Mouse (Mus musculus): ENCODE measurements around the gene Faap24. TPM values are rescaled to one million over a fixed set of nuclear protein-coding genes. Genes with fewer than 3 reads are reported as not detected.
A peak's percentile ranks its signal among the peaks of the same experiment; 100 is the strongest.

Gene Faap24
- polyA plus RNA-seq (2015; fragmentation: Nextera tagmentation; extraction: Ambion mirVana) = 22.0 and 22.7 TPM in 2 replicates

DNA sequence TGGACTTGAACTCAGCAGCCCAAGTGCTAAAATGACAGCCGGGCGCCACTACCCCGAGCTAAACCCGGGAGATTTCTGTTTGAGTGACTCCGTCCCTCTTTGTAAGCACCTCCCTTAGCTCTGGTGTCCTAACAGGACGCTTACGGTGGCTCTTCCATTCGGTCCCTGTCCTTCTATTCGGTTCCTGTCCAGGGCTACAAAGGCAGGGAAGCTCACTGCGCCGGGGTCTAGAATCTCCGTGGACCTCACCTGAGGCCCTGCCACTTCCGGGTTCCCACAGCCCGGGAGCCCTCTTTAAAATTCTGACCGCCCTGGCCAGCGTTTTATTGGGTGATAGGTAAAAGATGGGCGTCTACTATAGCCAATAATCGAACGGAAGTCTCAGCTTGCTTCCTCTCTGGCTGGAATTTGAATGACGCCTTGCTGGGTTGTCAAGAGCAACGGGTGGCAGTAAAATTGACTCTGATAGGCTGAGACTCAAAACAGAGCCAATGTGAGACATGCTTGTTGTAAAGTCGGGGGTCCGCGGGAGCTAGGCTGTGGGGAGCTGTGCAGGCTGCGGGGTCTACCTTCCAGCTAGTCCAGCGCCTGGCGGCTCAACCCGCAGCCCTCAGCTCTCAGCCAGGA, at the start of gene Faap24, which contains the start of gene Cep89:
Gene Faap24, minus strand, starts transcription at position 295 of the 627 bp plus-strand sequence.
Gene Cep89, plus strand, starts transcription at position 494 of the 627 bp plus-strand sequence.
- H3K27me3 ChIP-seq (replicated peaks) = no peaks in the 10 kb centered on the region
- peak within 1 kb of the TSS; percentile 83 for H3K4me2 ChIP-seq (replicated peaks)
- peaks cover 25% of the 10 kb centered on the region; the same call in 1 of the 2 replicates for H3K36me3 ChIP-seq
- H3K9me3 ChIP-seq = no peaks in the 10 kb centered on the region
- peaks cover 17% of the 10 kb centered on the region for H3K4me1 ChIP-seq (replicated peaks)
- peak within 1 kb of the TSS; percentile 73 for H3K9ac ChIP-seq
- H3K27ac ChIP-seq = peak within 1 kb of the TSS; percentile 66
- WGBS = under 1% methylated on average over 28 of the region's 28 CpGs
- ATAC-seq = peak; percentile 95
- H3K4me3 ChIP-seq (replicated peaks) = peak within 1 kb of the TSS; percentile 75

- Histone ChIP-seq H3K9me3 (no peaks in the 10 kb centered on the region), H3K9ac (no peak overlapping the region), H3K27me3 (replicated peaks) (no peaks in the 10 kb centered on the region), H3K27ac (no peak overlapping the region), H3K4me1 (replicated peaks) (no peaks in the 10 kb centered on the region), H3K4me3 (replicated peaks) (no peak overlapping the region), H3K36me3 (peaks cover 27% of the 10 kb centered on the region), H3K4me2 (replicated peaks) (no peak overlapping the region)
- 87% methylated on average over 9 of the region's 9 CpGs for WGBS
- no peak for ATAC-seq
Observed at GRCm38 (mm10) chr7:35435266-35435665, 38.6 kb upstream of the Faap24 start.

DNA sequence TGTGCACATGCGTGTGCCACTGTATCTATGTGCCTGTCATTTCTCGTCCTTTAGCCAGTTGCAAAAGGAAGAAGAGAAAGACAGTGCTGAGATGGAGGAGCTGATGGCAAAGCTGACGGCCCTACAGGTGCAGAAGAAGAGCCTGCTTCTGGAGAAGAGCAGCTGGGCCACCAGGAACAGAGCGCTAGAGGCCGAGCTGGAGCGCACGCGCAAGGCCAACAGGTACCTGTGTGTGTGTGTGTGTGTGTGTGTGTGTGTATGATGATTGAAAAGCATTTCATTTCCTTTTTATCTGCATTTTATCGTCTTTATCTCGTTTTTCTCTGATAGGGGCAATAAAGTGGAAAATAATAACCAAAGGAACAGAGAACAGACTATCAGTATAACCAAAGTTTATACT, 31.5 kb upstream of the Faap24 start:
- Histone ChIP-seq H3K36me3 (peaks cover 21% of the 10 kb centered on the region), H3K4me1 (replicated peaks) (no peaks in the 10 kb centered on the region), H3K9me3 (no peaks in the 10 kb centered on the region), H3K4me2 (replicated peaks) (no peak overlapping the region), H3K27me3 (replicated peaks) (no peaks in the 10 kb centered on the region), H3K4me3 (replicated peaks) (no peak overlapping the region), H3K9ac (no peak overlapping the region), H3K27ac (no peak overlapping the region)
- 87% methylated on average over 10 of the region's 10 CpGs for WGBS
- peak; percentile 63; the same call in 1 of the 2 replicates for ATAC-seq

DNA sequence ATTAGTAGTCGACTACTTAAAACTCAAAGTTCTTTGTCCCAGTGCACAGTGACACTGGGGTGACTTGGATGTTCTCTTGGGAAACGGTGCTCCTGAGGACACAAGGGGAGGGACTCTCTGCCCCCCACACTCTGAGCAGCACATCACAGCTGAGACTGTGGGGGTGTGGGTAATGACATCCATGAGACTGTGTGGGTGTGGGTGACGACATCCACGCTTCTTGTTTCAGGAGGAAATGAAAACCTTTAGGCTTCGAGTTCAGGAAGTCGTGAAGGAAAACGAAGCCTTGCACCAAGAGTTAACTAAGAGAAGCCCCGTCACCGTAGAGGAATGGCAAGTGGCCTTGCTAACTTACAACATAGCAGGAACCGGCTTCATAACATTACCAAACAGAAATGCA, 26.4 kb upstream of the Faap24 start:
- Histone ChIP-seq H3K4me1 (replicated peaks) (no peaks in the 10 kb centered on the region), H3K9me3 (no peaks in the 10 kb centered on the region), H3K4me3 (replicated peaks) (no peak overlapping the region), H3K27me3 (replicated peaks) (no peaks in the 10 kb centered on the region), H3K27ac (no peak overlapping the region), H3K9ac (no peak overlapping the region), H3K36me3 (peaks cover 33% of the 10 kb centered on the region), H3K4me2 (replicated peaks) (no peak overlapping the region)
- WGBS = 89% methylated on average over 10 of the region's 10 CpGs
- ATAC-seq = no peak

DNA sequence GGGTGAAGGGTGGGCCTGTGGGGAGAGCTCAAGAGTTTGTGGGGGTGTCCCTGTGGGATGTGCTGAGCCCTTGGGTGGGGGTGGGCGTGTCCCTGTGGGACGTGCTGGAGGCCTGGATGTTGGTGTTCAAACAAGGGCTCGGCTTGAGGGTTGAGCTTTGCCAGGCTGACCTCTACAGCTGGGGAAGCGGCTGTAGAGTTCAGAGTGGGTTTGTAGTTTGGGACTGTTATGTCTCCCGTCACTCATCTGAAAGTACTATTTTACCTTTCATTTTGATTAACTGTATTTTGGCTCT, 20.0 kb upstream of the Faap24 start:
- no peak overlapping the region for H3K4me3 ChIP-seq (replicated peaks)
- H3K4me1 ChIP-seq (replicated peaks) = peaks cover 5% of the 10 kb centered on the region; the same call in 1 of the 2 replicates
- H3K9ac ChIP-seq = peak overlapping the region; percentile 14; the same call in 1 of the 2 replicates
- no peaks in the 10 kb centered on the region for H3K27me3 ChIP-seq (replicated peaks)
- H3K36me3 ChIP-seq = peaks cover 23% of the 10 kb centered on the region
- 63% methylated on average over 5 of the region's 5 CpGs for WGBS
- peak overlapping the region; percentile 40; the same call in 1 of the 2 replicates for H3K4me2 ChIP-seq (replicated peaks)
- ATAC-seq = peak; percentile 80
- H3K9me3 ChIP-seq = no peaks in the 10 kb centered on the region
- H3K27ac ChIP-seq = peak overlapping the region; percentile 89

- Histone ChIP-seq H3K27ac (peak overlapping the region; percentile 89), H3K4me1 (replicated peaks) (peaks cover 5% of the 10 kb centered on the region; the same call in 1 of the 2 replicates), H3K27me3 (replicated peaks) (no peaks in the 10 kb centered on the region), H3K4me2 (replicated peaks) (peak overlapping the region; percentile 40), H3K36me3 (peaks cover 22% of the 10 kb centered on the region), H3K9ac (peak overlapping the region; percentile 14; the same call in 1 of the 2 replicates), H3K4me3 (replicated peaks) (no peak overlapping the region), H3K9me3 (no peaks in the 10 kb centered on the region)
- 57% methylated on average over 9 of the region's 9 CpGs for WGBS
- ATAC-seq = peak; percentile 96
Observed at GRCm38 (mm10) chr7:35415801-35416653, 19.4 kb upstream of the Faap24 start.

- no peaks in the 10 kb centered on the region for H3K27me3 ChIP-seq (replicated peaks)
- H3K27ac ChIP-seq = peak overlapping the region; percentile 89
- no peak overlapping the region for H3K9ac ChIP-seq
- no peak for ATAC-seq
- H3K4me1 ChIP-seq (replicated peaks) = peaks cover 5% of the 10 kb centered on the region; the same call in 1 of the 2 replicates
- WGBS = 68% methylated on average over 5 of the region's 5 CpGs
- H3K4me3 ChIP-seq (replicated peaks) = no peak overlapping the region
- H3K9me3 ChIP-seq = no peaks in the 10 kb centered on the region
- H3K36me3 ChIP-seq = peaks cover 25% of the 10 kb centered on the region
- no peak overlapping the region for H3K4me2 ChIP-seq (replicated peaks)
Observed at GRCm38 (mm10) chr7:35415226-35415625, 18.6 kb upstream of the Faap24 start.

GRCm38 (mm10) chr7:35401169-35401568, 4.5 kb upstream of the Faap24 start:
- Histone ChIP-seq H3K9me3 (no peaks in the 10 kb centered on the region), H3K4me3 (replicated peaks) (no peak overlapping the region), H3K4me2 (replicated peaks) (no peak overlapping the region), H3K9ac (no peak overlapping the region), H3K36me3 (peaks cover 35% of the 10 kb centered on the region), H3K4me1 (replicated peaks) (peaks cover 10% of the 10 kb centered on the region), H3K27ac (no peak overlapping the region), H3K27me3 (replicated peaks) (no peaks in the 10 kb centered on the region)
- no peak for ATAC-seq
- WGBS = 85% methylated on average over 4 of the region's 4 CpGs

GRCm38 (mm10) chr7:35395734-35396456, 741 bp downstream of the Faap24 start:
- H3K4me3 ChIP-seq (replicated peaks) = peak overlapping the region; percentile 75
- H3K4me2 ChIP-seq (replicated peaks) = peak overlapping the region; percentile 83
- peaks cover 19% of the 10 kb centered on the region; the same call in 1 of the 2 replicates for H3K36me3 ChIP-seq
- no peaks in the 10 kb centered on the region for H3K27me3 ChIP-seq (replicated peaks)
- peak; percentile 27 for ATAC-seq
- 10% methylated on average over 17 of the region's 17 CpGs for WGBS
- peaks cover 17% of the 10 kb centered on the region for H3K4me1 ChIP-seq (replicated peaks)
- peak overlapping the region; percentile 66 for H3K27ac ChIP-seq
- H3K9ac ChIP-seq = peak overlapping the region; percentile 64
- no peaks in the 10 kb centered on the region for H3K9me3 ChIP-seq

DNA sequence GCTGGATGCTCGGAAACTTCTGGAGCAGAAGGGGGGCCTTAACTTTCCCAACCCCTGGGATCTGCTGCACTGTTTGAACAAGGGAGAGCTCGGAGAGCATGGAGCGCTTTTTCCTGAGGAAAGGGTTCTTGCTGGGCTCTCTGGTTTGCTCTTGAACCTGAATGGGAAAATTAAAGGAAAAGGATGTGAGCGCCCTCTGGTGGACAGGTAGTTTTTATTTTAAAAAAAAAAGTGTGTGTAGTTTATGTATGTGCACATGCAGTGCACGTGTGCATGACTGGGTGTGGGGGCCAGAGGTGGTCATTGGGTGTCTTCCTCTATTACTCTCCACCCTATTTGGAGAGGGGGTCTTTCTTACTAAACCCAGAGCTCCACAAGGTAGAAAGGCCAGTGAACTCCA, 3.7 kb downstream of the Faap24 start:
- WGBS = 57% methylated on average over 5 of the region's 5 CpGs

GRCm38 (mm10) chr7:35388694-35389093, 7.9 kb downstream of the Faap24 start:
- no peak for ATAC-seq

More for the DNA sequence above, 3.7 kb downstream of the Faap24 start:
- Histone ChIP-seq H3K36me3 (0 out of 2 replicates have a peak, but pooled peaks cover 11% of the 10 kb centered on the region), H3K4me1 (replicated peaks) (peaks cover 15% of the 10 kb centered on the region), H3K4me2 (replicated peaks) (no peak overlapping the region), H3K9ac (no peak overlapping the region), H3K9me3 (no peaks in the 10 kb centered on the region), H3K4me3 (replicated peaks) (no peak overlapping the region), H3K27me3 (replicated peaks) (no peaks in the 10 kb centered on the region), H3K27ac (peak overlapping the region; percentile 14; the same call in 1 of the 2 replicates)
- no peak for ATAC-seq

GRCm38 (mm10) chr7:35386525-35386952, 10.1 kb downstream of the Faap24 start:
- Histone ChIP-seq H3K9me3 (no peaks in the 10 kb centered on the region), H3K4me3 (replicated peaks) (no peak overlapping the region), H3K4me1 (replicated peaks) (no peaks in the 10 kb centered on the region), H3K27me3 (replicated peaks) (no peaks in the 10 kb centered on the region), H3K27ac (no peak overlapping the region), H3K4me2 (replicated peaks) (no peak overlapping the region), H3K9ac (no peak overlapping the region), H3K36me3 (peaks cover 9% of the 10 kb centered on the region; the same call in 1 of the 2 replicates)
- no peak for ATAC-seq
- WGBS = 56% methylated on average over 6 of the region's 6 CpGs

More at GRCm38 (mm10) chr7:35388694-35389093, 7.9 kb downstream of the Faap24 start:
- no peaks in the 10 kb centered on the region for H3K9me3 ChIP-seq
- no peak overlapping the region for H3K4me2 ChIP-seq (replicated peaks)
- WGBS = 46% methylated on average over 6 of the region's 6 CpGs
- no peak overlapping the region for H3K4me3 ChIP-seq (replicated peaks)
- no peaks in the 10 kb centered on the region for H3K27me3 ChIP-seq (replicated peaks)
- H3K27ac ChIP-seq = 0 out of 2 replicates have a peak overlapping the region, but pooled peaks have one; percentile 19
- H3K4me1 ChIP-seq (replicated peaks) = no peaks in the 10 kb centered on the region
- no peak overlapping the region for H3K9ac ChIP-seq
- peaks cover 14% of the 10 kb centered on the region; the same call in 1 of the 2 replicates for H3K36me3 ChIP-seq

Data from intestine, embryonic 15.5 days (tissue).